Mouse (Mus musculus): ENCODE results near the gene Pik3r1. TPM values are rescaled to one million over a fixed set of nuclear protein-coding genes. Genes with fewer than 3 reads are reported as not detected.
A peak's percentile ranks its signal among the peaks of the same experiment; 100 is the strongest.

Pik3r1 gene
- polyA plus RNA-seq, 1 experiment from 2014 or later = 21.5 TPM

- no peak overlapping the region for H3K4me3 ChIP-seq (ENCODE audit: low read depth, low read length)
- 90% methylated on average over 6 of the region's 6 CpGs for WGBS
- H3K27ac ChIP-seq (ENCODE audit: low read depth, low read length) = no peak overlapping the region
- H3K27me3 ChIP-seq (replicated peaks; ENCODE audit: control insufficient read depth, insufficient read depth, low read length) = no peaks in the 10 kb centered on the region
- ATAC-seq (replicated peaks; ENCODE audit: low FRiP score) (no peak), DNase-seq (ENCODE audit: low spot score) (no peak)
- H3K9me3 ChIP-seq (ENCODE audit: control insufficient read depth, low read length) = no peaks in the 10 kb centered on the region
- H3K4me2 ChIP-seq = no peak overlapping the region
- H3K36me3 ChIP-seq (ENCODE audit: control insufficient read depth, insufficient read depth, low read length) = no peaks in the 10 kb centered on the region
- peaks cover 17% of the 10 kb centered on the region; the same call in 1 of the 2 replicates for H3K4me1 ChIP-seq (replicated peaks; ENCODE audit: control insufficient read depth, insufficient read depth, low read length)
- H3K9ac ChIP-seq (ENCODE audit: low read depth, low read length) = no peak overlapping the region
Observed at GRCm38 (mm10) chr13:101738769-101739168, 29.2 kb downstream of the Pik3r1 start.

- Histone ChIP-seq H3K27me3 (replicated peaks; ENCODE audit: control insufficient read depth, insufficient read depth, low read length) (no peaks in the 10 kb centered on the region), H3K4me3 (ENCODE audit: low read depth, low read length) (no peak overlapping the region), H3K9ac (ENCODE audit: low read depth, low read length) (no peak overlapping the region), H3K4me1 (replicated peaks; ENCODE audit: control insufficient read depth, insufficient read depth, low read length) (peaks cover 12% of the 10 kb centered on the region; the same call in 1 of the 2 replicates), H3K9me3 (ENCODE audit: control insufficient read depth, low read length) (no peaks in the 10 kb centered on the region), H3K27ac (ENCODE audit: low read depth, low read length) (no peak overlapping the region), H3K36me3 (ENCODE audit: control insufficient read depth, insufficient read depth, low read length) (no peaks in the 10 kb centered on the region), H3K4me2 (peak overlapping the region; percentile 4; the same call in 1 of the 2 replicates)
- no peak for DNase-seq (ENCODE audit: low spot score)
- no peak for ATAC-seq (replicated peaks; ENCODE audit: low FRiP score)
- 55% methylated on average over 16 of the region's 16 CpGs for WGBS
Observed at GRCm38 (mm10) chr13:101736521-101737387, 31.3 kb downstream of the Pik3r1 start.

- DNase-seq (ENCODE audit: low spot score) = no peak
- 67% methylated on average over 8 of the region's 8 CpGs for WGBS
Observed at GRCm38 (mm10) chr13:101735364-101736120, 32.5 kb downstream of the Pik3r1 start.

GRCm38 (mm10) chr13:101734227-101734626 is 33.8 kb downstream of the Pik3r1 start:
- 80% methylated on average over 7 of the region's 7 CpGs for WGBS
- Histone ChIP-seq H3K4me2 (no peak overlapping the region), H3K27ac (ENCODE audit: low read depth, low read length) (no peak overlapping the region), H3K9ac (ENCODE audit: low read depth, low read length) (no peak overlapping the region), H3K4me1 (replicated peaks; ENCODE audit: control insufficient read depth, insufficient read depth, low read length) (peaks cover 12% of the 10 kb centered on the region; the same call in 1 of the 2 replicates), H3K36me3 (ENCODE audit: control insufficient read depth, insufficient read depth, low read length) (no peaks in the 10 kb centered on the region), H3K9me3 (ENCODE audit: control insufficient read depth, low read length) (no peaks in the 10 kb centered on the region), H3K27me3 (replicated peaks; ENCODE audit: control insufficient read depth, insufficient read depth, low read length) (no peaks in the 10 kb centered on the region), H3K4me3 (ENCODE audit: low read depth, low read length) (no peak overlapping the region)
- DNase-seq (ENCODE audit: low spot score) (no peak), ATAC-seq (replicated peaks; ENCODE audit: low FRiP score) (no peak)

More at GRCm38 (mm10) chr13:101735364-101736120, 32.5 kb downstream of the Pik3r1 start:
- H3K27me3 ChIP-seq (replicated peaks; ENCODE audit: control insufficient read depth, insufficient read depth, low read length) = no peaks in the 10 kb centered on the region
- no peak overlapping the region for H3K9ac ChIP-seq (ENCODE audit: low read depth, low read length)
- peaks cover 14% of the 10 kb centered on the region; the same call in 1 of the 2 replicates for H3K4me1 ChIP-seq (replicated peaks; ENCODE audit: control insufficient read depth, insufficient read depth, low read length)
- no peaks in the 10 kb centered on the region for H3K9me3 ChIP-seq (ENCODE audit: control insufficient read depth, low read length)
- H3K4me3 ChIP-seq (ENCODE audit: low read depth, low read length) = no peak overlapping the region
- H3K36me3 ChIP-seq (ENCODE audit: control insufficient read depth, insufficient read depth, low read length) = no peaks in the 10 kb centered on the region
- H3K4me2 ChIP-seq = no peak overlapping the region
- no peak; the same call in 1 of the 2 replicates for ATAC-seq (replicated peaks; ENCODE audit: low FRiP score)
- no peak overlapping the region for H3K27ac ChIP-seq (ENCODE audit: low read depth, low read length)

- Histone ChIP-seq H3K9ac (ENCODE audit: low read depth, low read length) (no peak overlapping the region), H3K4me2 (no peak overlapping the region), H3K36me3 (ENCODE audit: control insufficient read depth, insufficient read depth, low read length) (no peaks in the 10 kb centered on the region), H3K4me3 (ENCODE audit: low read depth, low read length) (no peak overlapping the region), H3K4me1 (replicated peaks; ENCODE audit: control insufficient read depth, insufficient read depth, low read length) (peaks cover 8% of the 10 kb centered on the region; the same call in 1 of the 2 replicates), H3K27me3 (replicated peaks; ENCODE audit: control insufficient read depth, insufficient read depth, low read length) (no peaks in the 10 kb centered on the region), H3K27ac (ENCODE audit: low read depth, low read length) (no peak overlapping the region), H3K9me3 (ENCODE audit: control insufficient read depth, low read length) (no peaks in the 10 kb centered on the region)
- ATAC-seq (replicated peaks; ENCODE audit: low FRiP score) (no peak), DNase-seq (ENCODE audit: low spot score) (no peak)
- WGBS = 67% methylated on average over 10 of the region's 10 CpGs
Observed at GRCm38 (mm10) chr13:101732675-101733074, 35.3 kb downstream of the Pik3r1 start.

GRCm38 (mm10) chr13:101731777-101732176 is 36.2 kb downstream of the Pik3r1 start:
- Histone ChIP-seq H3K4me3 (ENCODE audit: low read depth, low read length) (no peak overlapping the region), H3K4me1 (replicated peaks; ENCODE audit: control insufficient read depth, insufficient read depth, low read length) (peaks cover 8% of the 10 kb centered on the region; the same call in 1 of the 2 replicates), H3K27ac (ENCODE audit: low read depth, low read length) (no peak overlapping the region), H3K4me2 (no peak overlapping the region), H3K27me3 (replicated peaks; ENCODE audit: control insufficient read depth, insufficient read depth, low read length) (no peaks in the 10 kb centered on the region), H3K9me3 (ENCODE audit: control insufficient read depth, low read length) (no peaks in the 10 kb centered on the region), H3K9ac (ENCODE audit: low read depth, low read length) (no peak overlapping the region), H3K36me3 (ENCODE audit: control insufficient read depth, insufficient read depth, low read length) (no peaks in the 10 kb centered on the region)
- ATAC-seq (replicated peaks; ENCODE audit: low FRiP score) (no peak), DNase-seq (ENCODE audit: low spot score) (no peak)
- 80% methylated on average over 7 of the region's 7 CpGs for WGBS

GRCm38 (mm10) chr13:101730351-101730750 is 37.7 kb downstream of the Pik3r1 start:
- Histone ChIP-seq H3K4me1 (replicated peaks; ENCODE audit: control insufficient read depth, insufficient read depth, low read length) (peaks cover 5% of the 10 kb centered on the region; the same call in 1 of the 2 replicates), H3K36me3 (ENCODE audit: control insufficient read depth, insufficient read depth, low read length) (no peaks in the 10 kb centered on the region), H3K27ac (ENCODE audit: low read depth, low read length) (no peak overlapping the region), H3K9ac (ENCODE audit: low read depth, low read length) (no peak overlapping the region), H3K4me3 (ENCODE audit: low read depth, low read length) (no peak overlapping the region), H3K27me3 (replicated peaks; ENCODE audit: control insufficient read depth, insufficient read depth, low read length) (no peaks in the 10 kb centered on the region), H3K4me2 (no peak overlapping the region), H3K9me3 (ENCODE audit: control insufficient read depth, low read length) (no peaks in the 10 kb centered on the region)
- ATAC-seq (replicated peaks; ENCODE audit: low FRiP score) (no peak), DNase-seq (ENCODE audit: low spot score) (no peak)
- WGBS = 85% methylated on average over 8 of the region's 8 CpGs

- ATAC-seq (replicated peaks; ENCODE audit: low FRiP score) = no peak
- no peak for DNase-seq (ENCODE audit: low spot score)
Observed at GRCm38 (mm10) chr13:101729248-101730055, 38.6 kb downstream of the Pik3r1 start.

More at GRCm38 (mm10) chr13:101729248-101730055, 38.6 kb downstream of the Pik3r1 start:
- no peak overlapping the region for H3K27ac ChIP-seq (ENCODE audit: low read depth, low read length)
- H3K9me3 ChIP-seq (ENCODE audit: control insufficient read depth, low read length) = no peaks in the 10 kb centered on the region
- H3K4me3 ChIP-seq (ENCODE audit: low read depth, low read length) = no peak overlapping the region
- H3K4me1 ChIP-seq (replicated peaks; ENCODE audit: control insufficient read depth, insufficient read depth, low read length) = peaks cover 5% of the 10 kb centered on the region; the same call in 1 of the 2 replicates
- H3K36me3 ChIP-seq (ENCODE audit: control insufficient read depth, insufficient read depth, low read length) = no peaks in the 10 kb centered on the region
- no peak overlapping the region for H3K4me2 ChIP-seq
- WGBS = 80% methylated on average over 4 of the region's 4 CpGs
- no peaks in the 10 kb centered on the region for H3K27me3 ChIP-seq (replicated peaks; ENCODE audit: control insufficient read depth, insufficient read depth, low read length)
- no peak overlapping the region for H3K9ac ChIP-seq (ENCODE audit: low read depth, low read length)
